Mouse (Mus musculus) heart, postnatal 36 days (tissue): ENCODE results near the gene Kat6b. TPM values are rescaled to one million over a fixed set of nuclear protein-coding genes. Genes with fewer than 3 reads are reported as not detected.

Experiments
- DNase-seq, 2 experiments: peaks; one replicate each; pipeline ENCODE4 v3.0.0; 2021 to 2022
- intact Hi-C: fragments of 180-260 bp; cut with DNase I; formaldehyde crosslinking; loops from one replicate; pipeline ENCODE4 v1.15.1; 2025
- total RNA-seq, 2 experiments: library from RNA; stranded (reverse); gene quantifications; 2 replicates each; pipeline ENCODE4 v1.2.3; 2021

Gene Kat6b
- total RNA-seq, 2 experiments from 2014 or later: 29.9 to 31.7 TPM

- no peak for DNase-seq
- intact Hi-C loops: no loop called here
Measured at GRCm38 (mm10) chr14:21686376-21687279, 205.4 kb downstream of the Kat6b start.

DNA sequence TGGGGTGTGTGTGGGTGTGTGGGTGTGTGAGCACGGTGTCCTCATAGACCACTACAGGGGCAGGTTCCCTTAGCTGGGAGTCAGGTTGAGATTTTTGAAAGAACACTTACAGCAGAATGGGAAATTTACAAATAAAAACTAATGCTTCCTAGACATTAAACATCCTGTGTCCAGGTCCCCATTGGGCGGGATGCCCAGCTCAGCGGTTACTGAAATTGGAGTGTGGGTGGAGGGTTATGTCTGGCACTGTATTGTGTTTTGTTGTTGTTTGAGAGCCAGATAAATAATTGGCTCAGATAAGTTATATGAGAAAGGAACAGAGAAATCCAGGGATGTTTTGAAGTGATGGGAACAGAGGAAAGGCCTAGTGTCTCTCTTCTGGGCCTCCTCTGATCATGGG is 209.8 kb downstream of the Kat6b start:
- intact Hi-C loops: no loop called here
- DNase-seq: no peak

- no peak for DNase-seq
- intact Hi-C loops: no loop called here
Measured at GRCm38 (mm10) chr14:21695020-21695419, 213.8 kb downstream of the Kat6b start.

DNA sequence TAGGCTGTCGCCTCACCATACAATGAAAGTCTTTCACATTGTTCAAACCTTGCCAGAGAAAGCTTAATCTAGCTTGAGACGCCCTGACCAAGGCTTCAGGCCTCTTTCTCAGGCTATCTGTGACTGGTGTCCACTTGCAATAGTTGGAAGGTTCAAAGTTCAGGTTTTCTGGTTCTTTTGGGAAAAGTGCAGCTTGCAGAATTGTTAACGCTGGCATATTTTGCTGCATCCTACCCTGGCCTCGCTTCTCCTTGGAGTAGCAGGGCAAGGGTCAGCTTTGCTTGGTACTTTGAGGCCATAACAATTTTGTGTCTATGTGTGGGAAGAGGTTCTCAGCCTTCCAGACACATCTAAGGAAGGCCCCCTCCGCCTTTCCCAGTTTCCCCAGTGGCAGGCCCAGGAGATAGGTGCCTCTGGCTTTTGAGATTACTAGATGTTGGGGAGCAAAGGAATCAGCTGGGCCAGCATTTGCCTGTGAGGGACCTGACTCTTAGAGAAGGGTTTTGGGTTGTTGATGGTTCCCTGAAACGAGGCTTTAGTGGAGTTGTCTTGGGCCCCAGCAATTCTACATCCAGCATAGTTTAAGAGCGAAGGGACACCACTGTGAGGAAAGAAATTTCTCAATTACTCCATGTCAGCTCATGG is 215.1 kb downstream of the Kat6b start:
- no peak for DNase-seq
- intact Hi-C loops: no loop called here

DNA sequence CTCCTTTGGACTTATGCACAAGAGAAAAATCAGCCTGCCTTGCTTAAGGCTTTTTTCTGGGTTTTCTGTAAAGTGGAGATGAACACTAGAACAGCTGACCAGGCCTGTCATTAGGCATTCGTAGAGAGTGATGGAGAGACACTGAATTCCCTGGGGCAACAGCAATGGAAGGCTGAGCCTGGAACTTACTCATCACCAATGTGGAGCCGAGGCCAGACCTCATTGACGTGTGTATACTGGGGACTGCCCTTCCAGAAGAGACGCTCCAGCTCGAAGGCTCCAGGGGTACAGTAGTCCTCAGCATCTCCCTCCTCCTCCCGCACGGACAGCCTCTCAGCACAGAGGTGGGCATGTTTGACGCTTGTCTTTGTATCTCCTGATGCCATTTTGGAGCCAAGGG is 221.5 kb downstream of the Kat6b start:
- intact Hi-C loops: no loop called here
- no peak for DNase-seq

GRCm38 (mm10) chr14:21703255-21703654 is 222.0 kb downstream of the Kat6b start:
- no peak for DNase-seq
- intact Hi-C loops: no loop called here

DNA sequence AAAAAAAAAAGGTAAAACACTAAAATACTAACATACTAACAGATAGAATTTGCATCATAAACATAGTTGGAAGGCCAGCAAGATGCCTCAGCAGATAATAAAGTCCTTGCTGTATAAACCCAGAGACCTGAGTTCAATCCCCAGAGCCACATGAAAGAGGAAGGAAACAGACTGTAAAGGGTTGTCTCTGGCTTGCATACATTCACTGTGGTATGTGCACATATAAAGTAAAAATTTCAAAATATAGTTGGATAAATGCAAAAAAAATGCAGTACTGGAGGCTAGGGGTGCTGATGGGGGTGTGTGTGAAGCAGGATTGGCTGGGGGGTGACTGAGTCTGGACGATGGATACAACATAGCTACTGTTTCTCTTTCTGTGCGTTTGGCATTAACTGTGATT is 224.2 kb downstream of the Kat6b start:
- DNase-seq: no peak
- intact Hi-C loops: no loop called here

- intact Hi-C loops: no loop called here
- peak; percentile 34 to 47 for DNase-seq
Measured at GRCm38 (mm10) chr14:21706759-21707571, 225.7 kb downstream of the Kat6b start.

GRCm38 (mm10) chr14:21709545-21709944 is 228.3 kb downstream of the Kat6b start:
- intact Hi-C loops: no loop called here
- no peak for DNase-seq

DNA sequence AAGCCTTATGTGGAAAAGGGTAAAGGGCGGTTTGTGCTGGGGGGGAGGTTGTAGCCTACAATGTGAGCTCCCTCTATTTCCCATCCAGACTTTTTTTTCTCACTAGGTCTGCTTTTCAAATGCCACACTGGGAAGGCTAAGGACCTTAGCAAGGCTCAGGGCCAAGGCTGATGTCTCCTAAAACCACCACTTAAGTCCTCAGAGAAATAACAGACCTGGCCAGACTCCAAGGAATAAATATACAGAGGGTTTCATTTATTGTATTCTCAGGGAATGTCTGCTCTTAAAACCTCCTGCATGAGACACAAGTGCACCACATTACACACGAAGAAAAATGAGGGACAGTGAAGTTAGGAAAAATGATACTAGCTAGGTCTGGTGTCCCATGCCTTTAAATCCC is 230.0 kb downstream of the Kat6b start:
- no peak for DNase-seq
- intact Hi-C loops: no loop called here

DNA sequence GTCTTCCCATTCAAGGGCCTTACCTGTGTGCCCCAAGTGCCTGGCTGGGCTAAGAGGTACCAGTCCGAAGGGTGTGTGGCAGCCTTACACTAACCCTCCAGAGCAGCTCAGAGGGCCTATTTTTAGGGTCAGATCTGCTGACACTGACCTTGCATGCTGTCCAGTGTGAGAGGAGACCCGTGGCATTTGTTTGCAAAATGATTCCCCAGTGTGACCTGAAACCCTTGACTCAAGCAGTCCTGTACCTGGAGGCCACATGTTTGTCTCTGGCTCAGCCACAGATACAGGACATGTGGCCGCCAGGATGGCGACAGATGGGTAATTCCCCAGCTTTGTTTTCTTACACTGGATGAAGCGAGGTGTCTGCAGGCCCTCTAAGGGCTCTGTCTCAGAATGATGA is 233.3 kb downstream of the Kat6b start, which contains the start of gene Dupd1:
TSS of gene Dupd1 (minus strand) at position 91 of the 400 bp plus-strand sequence.
- intact Hi-C loops: no loop called here
- no peak for DNase-seq

DNA sequence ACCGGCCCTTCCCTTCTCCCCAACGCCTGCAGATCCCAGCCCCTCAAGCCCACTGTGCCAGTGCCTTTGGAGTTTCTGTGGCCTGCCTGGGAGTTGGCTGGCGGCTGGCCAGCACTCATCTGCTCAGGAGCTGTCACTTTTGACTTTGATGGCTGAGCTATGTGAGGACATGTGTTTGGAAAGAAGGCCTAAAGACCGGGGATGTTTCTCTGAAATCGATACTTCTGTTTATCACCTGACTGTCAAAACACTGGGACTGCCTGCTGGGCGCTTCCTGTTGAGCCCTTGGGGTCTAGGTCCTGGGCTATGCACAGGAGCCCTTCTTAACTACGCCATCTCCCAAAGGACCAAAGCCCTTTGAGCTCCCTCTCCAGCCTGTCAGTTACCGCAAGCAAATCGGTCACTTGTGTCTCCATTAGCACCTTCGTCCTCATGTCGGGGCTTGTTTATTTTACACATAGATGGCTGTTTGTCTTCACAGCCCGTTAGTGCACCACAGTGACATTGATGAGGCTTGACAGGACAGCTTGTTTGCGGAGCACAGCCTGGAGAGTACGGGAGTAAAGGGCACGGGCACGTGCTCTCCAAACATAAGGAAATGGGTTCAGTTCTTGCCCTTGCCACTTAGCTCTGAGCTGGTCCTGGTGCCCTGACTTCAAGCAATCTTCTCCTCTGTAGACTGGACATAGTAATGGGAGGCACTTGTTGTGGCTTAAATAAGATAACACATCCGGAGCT is 238.6 kb downstream of the Kat6b start:
- DNase-seq: no peak
- intact Hi-C loops: no loop called here

- DNase-seq: no peak
Measured at GRCm38 (mm10) chr14:21720430-21721205, 239.4 kb downstream of the Kat6b start.

More at GRCm38 (mm10) chr14:21720430-21721205, 239.4 kb downstream of the Kat6b start:
- intact Hi-C loops: no loop called here

Other genes starting within 250 kb of the Kat6b start
- not detected for gene Dupd1, start 233.1 kb downstream of the Kat6b start, total RNA-seq